Mouse (Mus musculus): Measurements from ENCODE around the gene Vmn1r30. TPM values are rescaled to one million over a fixed set of nuclear protein-coding genes. Genes with fewer than 3 reads are reported as not detected.

Gene Vmn1r30
- polyA plus RNA-seq (2017; shearing (Covaris generic)) = not detected

- no peak for ATAC-seq
Observed at GRCm38 (mm10) chr6:58443285-58443684, at the start of gene Vmn1r30. Gene Vmn1r30, minus strand, starts transcription at chr6:58443385.

- no peak for ATAC-seq
Observed at GRCm38 (mm10) chr6:58475230-58475629, 32.0 kb upstream of the Vmn1r30 start, which contains the start of gene Vmn1r31. Gene Vmn1r31, minus strand, starts transcription at chr6:58475330.

Other genes starting within 250 kb of the Vmn1r30 start
- gene Vmn1r27, start 224.6 kb downstream of the Vmn1r30 start, polyA plus RNA-seq (2017; shearing (Covaris generic)) = not detected
- gene Vmn1r28, start 181.3 kb downstream of the Vmn1r30 start, polyA plus RNA-seq (2017; shearing (Covaris generic)) = under 1 TPM in 2 of 3 experiments, not detected in 1; 0.08 to 0.09 TPM
- not detected for gene Vmn1r29, start 141.8 kb downstream of the Vmn1r30 start, polyA plus RNA-seq (2017; shearing (Covaris generic))
- not detected for gene Vmn1r31, start 31.9 kb upstream of the Vmn1r30 start, polyA plus RNA-seq (2017; shearing (Covaris generic))
- 10 to 100 TPM; 12.1 to 23.4 (median 19.2) TPM for gene Abcg2, start 141.1 kb upstream of the Vmn1r30 start, polyA plus RNA-seq (2017; shearing (Covaris generic))